ENCODE assay signal across 25 mouse cellular contexts in genomic region chr14:54103115-54103514, GRCm38 (mm10).
"Had no signal": no experiment of that assay in that cellular context is flagged by ENCODE, and none has a peak within 500 bp of the region (broad histone marks: within the 10 kb centered on the region; RNA-seq: fewer than 3 reads in every experiment).

No protein-coding gene starts in this region.

- H3K36me3 ChIP-seq: heart, embryonic 13.5 days; heart, embryonic 15.5 days; hindbrain, embryonic 13.5 days; hindbrain, embryonic 15.5 days; kidney, embryonic 15.5 days; limb, embryonic 13.5 days; limb, embryonic 15.5 days; liver, embryonic 12.5 days had no signal

- ATAC-seq: hindbrain, postnatal 0 days; intestine, embryonic 16.5 days; liver, embryonic 12.5 days had no signal

- H3K27ac ChIP-seq: heart, embryonic 13.5 days; heart, embryonic 15.5 days; hindbrain, embryonic 13.5 days; hindbrain, embryonic 15.5 days; hindbrain, postnatal 0 days; kidney, embryonic 15.5 days; kidney, postnatal 0 days; limb, embryonic 13.5 days; limb, embryonic 15.5 days; liver, embryonic 12.5 days had no signal

- H3K4me3 ChIP-seq: heart, embryonic 13.5 days; heart, embryonic 15.5 days; hindbrain, embryonic 13.5 days; hindbrain, embryonic 15.5 days; kidney, embryonic 15.5 days; limb, embryonic 13.5 days; limb, embryonic 15.5 days; liver, embryonic 12.5 days had no signal

- H3K9ac ChIP-seq: heart, embryonic 13.5 days; heart, embryonic 15.5 days; hindbrain, embryonic 13.5 days; hindbrain, embryonic 15.5 days; kidney, embryonic 15.5 days; limb, embryonic 13.5 days; limb, embryonic 15.5 days; liver, embryonic 12.5 days had no signal

- H3K4me2 ChIP-seq: heart, embryonic 11.5 days; heart, embryonic 13.5 days; heart, embryonic 15.5 days; hindbrain, embryonic 13.5 days; hindbrain, embryonic 15.5 days; kidney, embryonic 15.5 days; limb, embryonic 13.5 days; limb, embryonic 15.5 days; liver, embryonic 12.5 days had no signal

- DNase-seq: gastrocnemius, postnatal 14 days; gastrocnemius, postnatal 36 days; heart, adult 18-20 months; heart, postnatal 14 days; heart, postnatal 36 days; kidney, adult 11 months; kidney, adult 2 months; kidney, adult 9 months; kidney, postnatal 14 days; kidney, postnatal 36 days; layer of hippocampus, adult 9-11 months; layer of hippocampus, postnatal 36 days; left cerebral cortex, postnatal 4 days had no signal

- H3K27me3 ChIP-seq: heart, embryonic 13.5 days; heart, embryonic 15.5 days; hindbrain, embryonic 13.5 days; hindbrain, embryonic 15.5 days; kidney, embryonic 15.5 days; limb, embryonic 13.5 days; limb, embryonic 15.5 days had no signal

- H3K9me3 ChIP-seq: heart, embryonic 13.5 days; heart, embryonic 15.5 days; hindbrain, embryonic 13.5 days; hindbrain, embryonic 15.5 days; kidney, embryonic 15.5 days; limb, embryonic 13.5 days; limb, embryonic 15.5 days; liver, embryonic 12.5 days had no signal
